Mouse (Mus musculus) T-helper 2 cell (primary cell): ENCODE results near the gene Hhip.

Experiments used
- in situ Hi-C: fragments of 300-600 bp; cut with MboI, MseI; formaldehyde crosslinking; loops from one replicate; pipeline ENCODE4 v1.15.1; 2025; ENCODE audit warnings: high pct_unique_total_duplicates

Hhip gene

DNA sequence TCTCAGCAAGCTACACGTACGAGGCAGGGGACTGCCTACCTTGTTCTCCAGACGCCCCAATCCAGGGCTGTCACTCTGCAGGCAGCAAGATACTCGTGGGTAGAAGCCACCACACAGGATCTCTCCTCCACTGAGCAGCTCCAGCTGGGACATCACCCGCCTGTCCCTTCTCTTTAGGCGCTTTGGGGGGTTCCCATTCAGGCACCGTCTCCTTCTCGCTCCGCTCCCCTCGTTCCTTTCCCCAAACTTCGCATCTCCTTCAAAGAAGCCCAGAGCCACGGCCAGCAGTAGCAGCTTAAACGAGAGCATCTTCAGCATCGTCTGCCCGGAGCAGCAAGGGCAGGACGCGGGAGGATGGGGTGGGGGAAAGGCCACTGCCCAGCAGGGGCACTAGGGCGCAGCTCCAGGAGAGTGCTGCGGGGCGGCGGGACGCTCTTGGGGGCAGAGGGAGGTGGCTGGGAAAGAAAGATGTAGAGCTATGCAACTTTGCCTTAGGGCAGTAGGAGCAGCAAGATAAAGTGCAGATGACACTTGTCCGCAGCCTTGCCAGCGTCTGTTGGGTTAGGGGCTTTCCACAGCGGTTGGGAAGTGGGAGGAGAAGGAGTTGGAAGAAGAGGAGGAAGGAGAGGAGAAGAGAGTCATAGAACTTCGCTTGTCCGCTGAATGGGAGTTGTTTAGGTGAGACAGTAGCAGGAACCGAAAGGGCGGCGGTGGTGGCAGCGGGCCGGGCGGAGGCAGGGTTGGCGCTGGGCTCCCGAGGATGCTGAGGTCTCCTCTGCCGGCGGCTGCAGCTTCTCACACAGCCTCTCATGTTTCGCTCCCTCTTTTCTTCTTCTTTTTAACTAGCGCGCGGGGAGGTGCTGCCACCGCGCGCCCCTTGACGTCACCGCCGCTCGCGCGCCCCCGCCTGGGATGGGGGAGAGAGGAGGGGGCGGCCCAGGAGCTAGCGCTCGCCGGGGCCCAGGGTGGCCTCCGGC is at the start of gene Hhip:
Gene Hhip (minus strand): TSS at position 809 of the 977 bp plus-strand sequence.
- in situ Hi-C loops: no loop called here

DNA sequence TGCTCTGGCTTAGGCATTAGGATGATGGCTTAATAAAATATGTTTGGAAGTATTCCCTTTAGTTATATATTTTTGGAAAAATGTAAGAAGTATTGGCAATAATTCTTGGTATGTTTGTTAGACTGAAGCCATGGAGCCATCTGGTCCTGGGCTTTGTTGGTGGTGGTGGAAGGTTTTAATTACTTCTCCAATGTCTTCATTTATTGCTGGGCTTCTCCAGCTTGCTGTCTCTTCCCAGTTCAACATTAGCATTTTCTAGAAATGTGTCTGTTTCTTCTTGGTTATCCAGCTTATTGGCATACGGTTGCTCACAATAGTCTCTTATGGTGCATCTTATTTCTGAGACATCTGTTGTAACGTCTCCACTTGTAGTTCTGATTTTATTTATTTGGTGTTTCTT is 29.2 kb upstream of the Hhip start:
- in situ Hi-C loops: no loop called here

DNA sequence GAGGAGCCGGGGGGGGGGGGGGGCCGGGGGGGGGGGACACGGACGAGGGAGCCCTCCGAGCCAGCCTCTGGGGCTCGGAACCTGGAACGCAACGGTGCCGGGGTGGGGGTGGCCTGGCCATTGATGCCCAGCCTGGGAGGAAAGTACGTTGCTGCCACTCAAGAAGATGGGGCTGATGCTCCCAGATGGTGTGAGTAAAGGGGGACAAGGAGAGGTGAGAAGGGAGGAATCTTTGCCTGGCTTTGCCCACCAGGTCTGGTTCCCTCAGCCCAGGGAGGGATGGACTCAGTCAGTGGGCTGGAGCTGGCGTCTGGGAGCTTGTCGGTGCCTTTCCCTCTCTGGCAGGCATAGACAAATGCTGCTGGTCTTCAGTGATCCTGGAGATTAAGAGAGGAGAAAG is 387 bp upstream of the Hhip start:
- in situ Hi-C loops: no loop called here

DNA sequence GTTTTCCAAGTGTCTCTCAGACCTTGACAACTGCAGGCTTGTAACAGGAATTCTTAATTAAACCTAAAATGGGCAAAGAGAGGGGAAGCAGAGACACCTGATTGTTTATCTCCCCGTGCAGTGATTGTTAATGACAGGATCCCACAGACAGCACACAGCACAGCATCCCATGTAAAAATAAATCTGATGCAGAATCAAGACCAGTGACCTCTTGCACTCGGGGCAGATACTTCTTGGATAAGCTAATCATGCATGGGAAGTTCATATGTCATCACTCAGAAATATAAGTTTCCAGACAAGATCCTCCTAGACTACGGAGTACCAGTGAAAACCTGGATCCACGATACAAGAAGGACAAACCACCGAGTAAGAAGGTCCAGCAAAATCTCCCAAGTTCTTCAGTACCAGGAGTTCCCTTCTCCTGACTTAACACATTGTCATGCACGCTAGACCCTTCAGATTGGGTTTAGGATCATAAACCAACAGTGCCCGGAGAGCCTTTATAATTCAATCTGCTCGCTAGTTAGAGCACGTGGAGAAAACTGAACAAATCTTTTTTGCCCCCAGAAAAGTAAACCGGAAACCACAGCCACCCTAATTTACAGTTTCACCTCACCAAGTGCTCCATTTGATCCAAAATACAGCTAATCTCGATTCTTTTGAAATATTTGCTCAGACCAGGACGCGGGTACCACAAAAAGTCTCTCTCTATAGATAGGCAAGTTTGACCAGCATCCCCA is 1.3 kb downstream of the Hhip start:
- in situ Hi-C loops: no loop called here

DNA sequence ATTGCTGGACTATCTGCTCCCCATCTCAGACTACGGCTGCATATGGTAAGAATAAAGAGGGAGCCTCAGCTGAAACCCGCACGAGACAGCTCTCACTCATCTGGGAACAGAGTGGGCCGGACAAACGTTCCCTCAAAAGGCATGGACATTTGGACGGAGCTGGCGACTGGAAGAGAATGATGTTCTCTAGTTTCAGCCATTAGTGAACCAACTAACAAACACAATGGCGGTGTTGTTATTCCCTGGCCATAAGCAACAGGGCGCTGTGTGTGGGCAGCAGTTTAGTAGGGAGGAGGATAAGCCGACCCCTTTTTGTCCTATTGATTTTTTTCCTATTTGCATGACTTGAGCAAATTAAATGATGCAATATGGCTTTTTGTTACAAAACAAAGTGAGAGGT is 2.0 kb downstream of the Hhip start:
- in situ Hi-C loops: no loop called here

DNA sequence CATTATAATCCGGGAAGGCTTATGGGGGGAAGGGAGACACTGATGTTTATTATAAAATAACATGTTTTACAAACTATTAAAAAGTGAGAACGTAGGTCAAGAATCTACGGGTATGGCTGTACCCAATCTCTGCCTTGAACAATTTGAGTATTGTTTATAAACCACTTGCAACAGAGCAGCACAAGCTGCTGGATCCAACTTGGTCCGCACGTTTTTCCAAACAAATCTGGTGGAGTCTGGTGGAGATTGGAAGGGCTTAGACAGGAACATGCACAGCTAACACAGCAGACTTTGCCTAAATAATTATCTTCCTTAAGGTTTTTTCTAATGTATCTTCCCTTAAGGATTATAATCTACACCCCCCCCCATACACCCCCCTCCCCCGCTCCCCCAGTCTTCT is 2.7 kb downstream of the Hhip start:
- in situ Hi-C loops: no loop called here

DNA sequence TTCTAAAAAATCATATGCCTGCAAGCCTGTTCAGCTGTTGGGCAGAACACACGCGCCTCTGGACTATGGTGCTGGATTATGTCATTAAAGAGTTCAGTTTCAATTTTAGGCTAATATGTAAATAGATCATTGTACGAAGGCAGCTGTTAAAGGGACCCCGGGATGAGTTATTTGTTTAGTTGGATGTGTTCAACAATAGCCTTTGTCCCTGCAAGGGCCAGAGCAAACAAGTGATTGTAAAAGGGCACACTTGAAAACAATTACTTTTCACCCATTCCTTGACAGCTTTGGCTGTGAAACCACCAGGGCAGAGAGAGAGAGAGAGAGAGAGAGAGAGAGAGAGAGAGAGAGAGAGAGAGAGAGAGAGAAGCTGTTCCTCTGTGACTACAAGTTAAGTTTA is 3.6 kb downstream of the Hhip start:
- in situ Hi-C loops: no loop called here

DNA sequence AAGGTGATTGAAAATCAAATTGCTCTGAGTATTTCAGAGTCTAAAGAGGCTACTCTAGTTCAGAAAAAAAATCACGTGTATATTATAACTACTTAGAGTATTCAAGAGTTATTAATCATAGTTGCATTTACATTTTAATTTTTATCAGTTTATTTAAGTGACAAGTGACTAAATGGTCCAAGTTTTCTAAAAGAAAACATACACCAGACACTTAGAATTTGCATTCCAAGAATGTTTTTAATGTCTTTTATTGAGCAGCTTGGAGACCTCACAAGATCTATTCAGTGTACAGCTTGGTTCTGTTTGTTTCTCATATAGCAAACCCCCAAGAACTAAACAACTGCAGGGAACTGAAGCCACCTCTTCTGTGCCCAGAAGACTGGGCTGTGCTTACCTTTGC is 5.0 kb downstream of the Hhip start:
- in situ Hi-C loops: no loop called here

DNA sequence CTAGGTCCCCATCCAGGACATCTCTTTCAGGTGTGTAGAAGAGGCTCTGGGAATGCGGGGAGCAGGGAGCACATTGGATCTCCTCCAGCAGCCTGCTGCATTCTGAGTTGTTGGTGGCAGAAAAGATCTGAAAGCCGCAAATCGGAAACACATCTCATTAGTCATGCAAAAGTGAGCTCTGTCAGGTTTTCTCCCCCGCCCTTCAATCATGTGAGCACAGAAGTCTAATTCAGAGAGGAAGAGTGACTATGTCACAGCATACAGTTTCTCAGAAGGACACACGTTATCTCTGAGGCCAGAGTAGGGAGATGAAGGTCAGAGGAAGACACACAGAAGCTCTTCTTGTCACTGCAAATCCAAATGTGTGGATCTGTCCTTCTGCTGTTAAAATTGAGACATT is 6.3 kb downstream of the Hhip start:
- in situ Hi-C loops: no loop called here

DNA sequence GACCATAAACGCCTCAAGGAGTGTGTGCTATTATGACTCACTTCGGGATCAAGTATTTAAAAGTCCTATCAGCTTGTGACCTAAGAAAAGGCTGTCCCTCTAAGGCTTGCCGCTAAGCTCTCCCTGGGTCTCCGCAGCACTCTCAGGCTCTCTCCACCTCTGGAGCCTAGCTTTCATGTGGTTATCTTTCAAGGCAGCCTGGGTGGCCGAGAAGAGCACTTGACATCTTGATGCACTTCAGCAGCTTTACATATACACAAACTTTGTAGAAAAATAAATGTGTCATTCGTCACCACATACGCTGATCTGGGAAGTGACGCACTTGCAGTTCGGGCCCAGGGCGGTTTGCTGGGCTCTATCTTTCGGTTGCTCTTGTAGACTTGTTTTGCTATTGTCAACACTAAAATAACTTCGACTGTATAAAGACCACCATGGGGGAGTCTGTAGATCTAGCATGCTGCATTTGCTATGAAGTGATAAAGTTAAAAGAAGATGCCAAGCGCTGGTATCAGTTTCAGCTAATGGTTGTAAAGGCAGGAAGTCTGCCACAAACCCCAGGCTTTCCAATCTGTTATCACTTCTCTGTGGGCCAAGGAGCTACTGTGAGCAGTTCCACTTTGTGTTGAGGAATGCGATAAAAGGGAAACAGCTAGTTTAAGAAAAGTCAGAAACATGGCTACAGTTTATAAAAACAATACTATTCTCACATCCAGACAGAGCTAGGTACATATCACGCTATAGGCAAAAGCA is 8.4 kb downstream of the Hhip start:
- in situ Hi-C loops: no loop called here

DNA sequence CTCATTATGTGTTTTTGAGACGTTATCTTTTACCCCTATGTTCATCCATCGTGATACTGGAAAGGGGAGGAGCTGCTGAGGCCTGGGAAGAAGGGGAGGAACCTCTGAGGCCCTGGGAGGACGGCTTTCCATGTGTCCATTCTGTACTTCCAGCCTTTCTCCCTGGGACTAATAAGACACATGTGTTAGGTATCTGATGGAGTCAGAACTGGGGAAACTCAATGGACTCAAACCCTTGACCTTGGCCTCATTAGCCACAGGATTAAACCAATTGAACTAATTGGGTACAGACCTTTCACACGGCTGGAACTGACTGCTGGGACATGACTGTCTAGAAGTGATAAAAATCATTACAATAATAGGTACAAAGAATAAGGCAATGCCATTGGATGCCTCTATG is 9.6 kb downstream of the Hhip start:
- in situ Hi-C loops: no loop called here

DNA sequence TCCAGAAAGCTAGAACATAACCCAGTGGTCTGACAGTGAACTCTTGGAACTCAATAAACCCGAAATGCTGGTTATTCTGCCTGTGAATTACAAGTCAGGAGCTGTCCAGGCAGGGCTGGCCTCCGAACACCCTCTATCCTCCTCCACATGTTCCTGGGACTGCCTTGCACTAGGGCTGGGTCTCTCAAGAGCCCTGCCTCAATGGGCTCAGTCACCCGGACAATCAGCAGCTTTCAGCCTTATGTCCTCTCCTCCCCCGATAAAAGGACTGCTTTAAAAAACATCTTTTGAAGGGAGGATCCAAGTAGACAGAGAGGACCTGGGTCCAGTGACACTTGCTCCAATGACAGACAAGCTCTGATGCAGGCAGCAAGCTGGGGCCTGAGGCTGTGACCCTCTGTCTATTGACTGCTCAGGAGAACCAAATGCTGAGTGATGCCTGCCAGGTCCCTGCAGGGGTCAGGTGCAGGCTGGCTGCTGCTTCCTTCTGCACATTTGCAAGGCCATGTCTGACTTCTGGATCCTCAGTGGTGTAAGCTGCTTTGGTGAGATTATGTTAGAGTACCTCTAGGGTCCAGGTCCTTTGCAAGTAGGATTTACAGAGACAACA is 20.1 kb downstream of the Hhip start:
- in situ Hi-C loops: no loop called here

DNA sequence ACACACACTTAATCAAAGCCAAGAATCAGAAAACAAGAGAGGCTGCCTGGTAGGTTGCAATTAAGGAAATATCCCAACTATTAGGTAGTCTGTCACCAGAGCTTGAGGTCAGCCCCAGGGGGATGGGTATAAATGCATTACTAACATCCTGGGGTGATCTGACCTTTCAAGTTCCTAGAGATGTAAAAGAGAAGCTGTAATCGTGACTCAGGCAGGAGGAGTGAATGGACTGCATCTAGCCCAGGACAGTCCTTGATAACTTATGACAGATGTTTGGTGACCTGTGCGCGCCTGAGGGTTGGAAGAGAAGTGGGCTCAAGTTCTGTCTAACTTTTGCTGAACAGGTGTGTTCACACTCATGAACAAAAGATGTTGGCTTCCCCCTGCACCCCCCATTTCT is 25.2 kb downstream of the Hhip start:
- in situ Hi-C loops: no loop called here

DNA sequence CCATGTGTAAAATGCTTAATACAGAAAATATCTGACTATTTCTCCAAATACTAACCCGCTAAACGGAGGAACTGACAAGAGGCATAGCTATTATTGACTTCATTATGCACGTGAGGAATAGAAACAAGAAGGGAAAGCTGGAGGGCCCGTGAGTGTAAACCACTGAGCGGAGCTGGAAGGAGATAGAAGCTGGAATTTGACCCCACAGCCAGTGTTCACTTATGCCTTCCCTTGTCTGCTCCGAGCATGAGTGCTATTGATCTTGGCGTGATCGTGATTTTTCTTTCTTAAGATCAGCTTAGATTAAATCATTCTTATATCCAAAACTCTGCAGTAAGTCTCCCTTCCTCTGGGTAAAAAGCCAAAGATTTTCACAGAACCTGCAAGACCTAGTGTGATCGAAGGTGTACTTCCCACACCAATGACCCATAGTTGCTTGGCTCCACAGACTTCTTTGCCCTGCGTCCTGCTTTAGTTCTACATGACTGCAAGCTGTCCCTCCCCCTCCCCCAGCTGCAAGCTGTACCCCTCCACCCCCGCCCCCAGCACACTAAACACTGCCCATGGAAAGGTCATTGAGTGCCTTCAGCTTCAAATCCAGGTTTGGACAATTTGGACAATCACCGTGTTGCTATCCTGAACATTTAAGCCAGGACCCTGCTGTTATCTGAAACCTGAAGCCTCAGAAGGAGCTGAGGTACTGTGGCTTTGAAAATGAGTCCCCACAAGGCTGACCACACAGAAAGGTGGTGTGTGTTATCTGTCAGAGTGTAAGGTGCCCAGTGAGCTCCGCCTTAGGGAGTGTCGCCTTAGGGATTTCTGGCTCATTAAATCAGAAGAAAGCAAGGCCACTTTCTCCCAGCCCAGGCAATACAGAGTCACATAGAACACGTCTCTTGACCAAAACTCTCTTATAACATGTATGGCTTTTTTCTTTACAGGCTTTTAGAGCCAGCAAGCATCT is 26.2 kb downstream of the Hhip start:
- in situ Hi-C loops: no loop called here

DNA sequence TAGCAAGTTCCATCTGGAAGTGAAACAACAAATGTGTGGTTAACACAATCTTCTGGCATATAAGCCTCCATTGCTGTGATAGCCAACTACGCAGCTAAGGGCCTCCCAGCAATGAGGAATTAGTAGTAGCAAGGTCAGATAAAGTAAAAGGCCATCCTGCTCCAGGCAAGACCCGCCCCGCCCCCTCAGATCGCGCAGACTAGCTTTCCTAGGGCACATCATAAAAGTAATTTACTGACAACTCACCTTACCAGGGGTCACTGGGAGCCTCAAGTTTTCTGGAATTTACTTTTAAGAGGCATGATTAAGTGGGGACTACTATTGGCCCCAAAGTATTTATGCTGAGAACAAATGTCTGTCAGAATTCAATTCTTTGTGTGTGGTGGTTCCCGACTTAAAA is 28.2 kb downstream of the Hhip start:
- in situ Hi-C loops: no loop called here

DNA sequence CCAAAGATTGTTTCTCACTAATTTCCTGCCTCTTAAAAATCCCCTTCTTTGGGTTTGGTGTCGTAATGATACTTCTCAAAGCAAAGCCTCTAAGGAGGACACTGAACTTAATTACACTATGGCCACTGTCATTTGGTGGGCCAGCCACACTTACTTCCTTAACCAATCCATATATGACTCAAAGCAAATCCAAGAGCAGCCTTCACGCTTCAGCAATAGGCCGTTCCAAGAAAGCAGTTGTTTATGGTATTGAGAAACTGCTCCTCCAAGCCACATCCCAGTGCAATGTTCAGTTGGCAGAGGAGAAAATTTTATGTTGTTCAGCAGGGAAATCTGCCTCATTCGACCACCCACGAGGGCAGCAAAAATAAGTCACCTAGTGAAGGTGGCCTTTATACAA is 37.3 kb downstream of the Hhip start:
- in situ Hi-C loops: no loop called here

DNA sequence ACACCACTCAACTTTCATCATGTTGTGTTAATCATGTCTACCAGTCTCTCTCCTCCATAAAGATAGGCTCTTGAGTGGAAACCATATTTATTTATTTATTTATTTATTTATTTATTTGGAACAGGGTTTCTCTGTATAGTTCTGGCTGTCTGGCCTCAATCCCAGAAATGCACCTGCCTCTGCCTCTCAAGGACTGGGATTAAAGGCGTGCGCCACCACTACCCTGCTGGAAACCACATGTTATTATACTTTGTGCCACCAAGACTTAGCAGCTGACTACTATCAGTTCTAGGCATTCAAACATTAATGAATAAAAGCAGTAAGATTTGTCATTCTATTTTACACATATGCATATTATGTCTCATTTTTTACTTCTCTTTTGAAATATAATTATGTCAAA is 42.0 kb downstream of the Hhip start:
- in situ Hi-C loops: no loop called here

DNA sequence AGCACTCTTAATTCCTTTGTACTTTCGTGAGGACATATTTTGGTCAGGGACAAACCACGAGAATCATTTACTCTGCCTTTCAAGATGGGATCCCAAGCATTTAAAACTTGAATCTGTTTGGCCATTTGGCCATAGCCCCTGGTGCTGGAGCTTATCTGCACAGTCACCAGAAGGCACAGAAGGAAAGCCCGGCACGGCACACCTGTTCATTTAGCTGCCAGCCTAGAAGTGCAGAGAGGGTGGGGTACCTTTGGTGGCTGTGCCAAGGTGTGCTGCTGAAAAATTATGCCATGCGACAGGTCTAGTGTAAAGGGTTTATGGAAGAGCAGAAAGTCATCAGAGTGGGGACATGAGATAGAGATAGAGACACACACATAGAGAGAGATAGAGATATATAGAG is 53.4 kb downstream of the Hhip start:
- in situ Hi-C loops: no loop called here

DNA sequence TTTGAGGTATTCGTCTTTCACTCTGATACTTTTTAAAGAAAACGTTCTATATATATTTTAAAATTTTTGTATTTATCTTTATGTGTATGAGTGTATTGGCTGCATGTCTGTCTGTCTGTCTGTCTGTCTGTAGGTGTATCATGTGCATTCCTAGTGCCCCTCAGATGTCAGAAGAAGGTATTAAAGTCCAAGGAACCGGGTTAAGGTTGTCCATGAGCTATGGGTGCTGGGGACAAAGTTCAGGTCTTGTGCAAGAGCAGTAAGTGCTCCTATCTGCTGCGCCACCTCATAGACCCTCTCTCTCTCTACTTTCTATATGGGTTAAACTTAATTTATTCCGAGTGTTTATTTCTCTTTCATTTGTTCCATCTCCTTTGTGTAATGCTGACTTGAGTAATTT is 55.5 kb downstream of the Hhip start:
- in situ Hi-C loops: no loop called here

DNA sequence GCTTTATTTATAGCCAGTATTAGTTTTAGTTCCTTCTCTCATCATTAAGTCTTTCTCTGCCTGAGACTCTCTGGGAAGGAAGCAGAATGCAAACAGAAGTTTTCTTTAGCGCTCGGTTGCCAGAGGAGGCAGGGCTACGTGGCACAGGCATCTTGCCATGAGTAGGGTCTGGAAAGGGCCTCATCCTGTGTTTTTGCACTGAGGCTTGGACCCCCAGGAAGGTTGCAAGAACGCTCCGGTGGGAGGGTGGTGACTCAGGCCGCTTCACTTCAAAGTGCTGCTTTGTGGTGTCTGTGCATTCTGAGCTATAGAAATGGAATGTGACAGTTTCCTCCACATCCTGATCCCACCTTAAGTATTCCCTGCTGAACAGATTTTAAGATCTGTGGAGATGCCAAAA is 62.7 kb downstream of the Hhip start:
- in situ Hi-C loops: no loop called here

DNA sequence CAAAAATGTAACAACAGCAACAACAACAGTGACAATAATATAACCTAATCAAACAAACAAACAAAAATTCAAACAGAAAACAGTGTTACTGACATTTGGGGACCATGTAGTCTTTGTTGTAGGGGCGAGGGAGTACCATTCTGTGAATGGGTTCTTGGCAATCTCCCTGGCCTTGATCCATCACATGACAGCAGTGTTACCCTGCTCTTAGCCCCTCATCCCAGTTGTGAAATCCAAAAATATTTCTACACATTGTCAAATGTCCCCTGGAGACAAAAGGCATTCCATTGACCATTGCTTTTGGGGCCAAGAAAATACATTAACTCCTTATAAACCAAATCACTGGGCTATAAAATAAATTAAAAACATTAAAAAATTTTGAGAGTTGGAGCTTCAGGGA is 64.3 kb downstream of the Hhip start:
- in situ Hi-C loops: no loop called here
